Mouse (Mus musculus): ENCODE measurements at regions not wholly inside any gene's neighbourhood (a gene's known extent, or its start where the extent isn't known, plus 50 kb on each side); places are given as distances from the start of the nearest gene placed in this dataset.

GRCm38 (mm10) chr2:167831076-167832039 lies 100.5 kb upstream of the Ptpn1 start:
- H3K27ac ChIP-seq (replicated peaks) = no peak overlapping the region
- no peak for DNase-seq (ENCODE audit: low spot score)
- 0 out of 2 replicates have a peak, but pooled peaks cover 2% of the 10 kb centered on the region for H3K9me3 ChIP-seq
- H3K36me3 ChIP-seq (replicated peaks) = no peaks in the 10 kb centered on the region
- H3K4me1 ChIP-seq = peaks cover 36% of the 10 kb centered on the region
- 79% methylated on average over 26 of the region's 26 CpGs for WGBS
- H3K4me3 ChIP-seq = no peak overlapping the region
- H3K27me3 ChIP-seq (replicated peaks; ENCODE audit: low read depth, poor library complexity, severe bottlenecking) = no peaks in the 10 kb centered on the region

GRCm38 (mm10) chr2:167828258-167828657 lies 103.6 kb upstream of the Ptpn1 start:
- Histone ChIP-seq H3K4me3 (no peak overlapping the region), H3K9me3 (no peaks in the 10 kb centered on the region), H3K36me3 (replicated peaks) (no peaks in the 10 kb centered on the region), H3K27ac (replicated peaks) (peak overlapping the region; percentile 68), H3K27me3 (replicated peaks; ENCODE audit: low read depth, poor library complexity, severe bottlenecking) (no peaks in the 10 kb centered on the region), H3K4me1 (peaks cover 56% of the 10 kb centered on the region)
- WGBS = 44% methylated on average over 5 of the region's 5 CpGs
- DNase-seq (ENCODE audit: low spot score) = no peak

GRCm38 (mm10) chr2:167826922-167827703 lies 104.7 kb upstream of the Ptpn1 start:
- peaks cover 52% of the 10 kb centered on the region for H3K4me1 ChIP-seq
- 56% methylated on average over 12 of the region's 12 CpGs for WGBS
- no peak for DNase-seq (ENCODE audit: low spot score)

GRCm38 (mm10) chr2:167823513-167823912 lies 108.3 kb upstream of the Ptpn1 start:
- peak overlapping the region; percentile 83 for H3K27ac ChIP-seq (replicated peaks)

More at GRCm38 (mm10) chr2:167826922-167827703, 104.7 kb upstream of the Ptpn1 start:
- Histone ChIP-seq H3K27me3 (replicated peaks; ENCODE audit: low read depth, poor library complexity, severe bottlenecking) (no peaks in the 10 kb centered on the region), H3K27ac (replicated peaks) (0 out of 2 replicates have a peak overlapping the region, but pooled peaks have one; percentile 7), H3K36me3 (replicated peaks) (no peaks in the 10 kb centered on the region), H3K4me3 (no peak overlapping the region), H3K9me3 (no peaks in the 10 kb centered on the region)

GRCm38 (mm10) chr2:167823044-167823443 lies 108.8 kb upstream of the Ptpn1 start:
- no peak overlapping the region for H3K4me3 ChIP-seq
- peaks cover 45% of the 10 kb centered on the region for H3K4me1 ChIP-seq
- H3K9me3 ChIP-seq = no peaks in the 10 kb centered on the region
- 0 out of 2 replicates have a peak, but pooled peaks cover 4% of the 10 kb centered on the region for H3K27me3 ChIP-seq (replicated peaks; ENCODE audit: low read depth, poor library complexity, severe bottlenecking)
- no peaks in the 10 kb centered on the region for H3K36me3 ChIP-seq (replicated peaks)
- DNase-seq (ENCODE audit: low spot score) = no peak
- WGBS = 91% methylated on average over 3 of the region's 3 CpGs
- 0 out of 2 replicates have a peak overlapping the region, but pooled peaks have one; percentile 14 for H3K27ac ChIP-seq (replicated peaks)

More at GRCm38 (mm10) chr2:167823513-167823912, 108.3 kb upstream of the Ptpn1 start:
- no peaks in the 10 kb centered on the region for H3K9me3 ChIP-seq
- H3K27me3 ChIP-seq (replicated peaks; ENCODE audit: low read depth, poor library complexity, severe bottlenecking) = 0 out of 2 replicates have a peak, but pooled peaks cover 4% of the 10 kb centered on the region
- no peaks in the 10 kb centered on the region for H3K36me3 ChIP-seq (replicated peaks)
- DNase-seq (ENCODE audit: low spot score) = peak; percentile 62
- 28% methylated on average over 9 of the region's 9 CpGs for WGBS
- peaks cover 50% of the 10 kb centered on the region for H3K4me1 ChIP-seq
- H3K4me3 ChIP-seq = no peak overlapping the region

GRCm38 (mm10) chr2:167821186-167821585 lies 110.7 kb upstream of the Ptpn1 start:
- H3K27me3 ChIP-seq (replicated peaks; ENCODE audit: low read depth, poor library complexity, severe bottlenecking) = 0 out of 2 replicates have a peak, but pooled peaks cover 4% of the 10 kb centered on the region
- no peak overlapping the region for H3K4me3 ChIP-seq
- 84% methylated on average over 6 of the region's 6 CpGs for WGBS
- DNase-seq (ENCODE audit: low spot score) = no peak
- H3K9me3 ChIP-seq = no peaks in the 10 kb centered on the region
- H3K4me1 ChIP-seq = peaks cover 32% of the 10 kb centered on the region
- no peaks in the 10 kb centered on the region for H3K36me3 ChIP-seq (replicated peaks)
- H3K27ac ChIP-seq (replicated peaks) = no peak overlapping the region

GRCm38 (mm10) chr2:167818799-167819198 lies 113.1 kb upstream of the Ptpn1 start:
- DNase-seq (ENCODE audit: low spot score) = no peak
- Histone ChIP-seq H3K27ac (replicated peaks) (0 out of 2 replicates have a peak overlapping the region, but pooled peaks have one; percentile 27), H3K36me3 (replicated peaks) (no peaks in the 10 kb centered on the region), H3K9me3 (no peaks in the 10 kb centered on the region), H3K4me1 (peaks cover 10% of the 10 kb centered on the region), H3K27me3 (replicated peaks; ENCODE audit: low read depth, poor library complexity, severe bottlenecking) (0 out of 2 replicates have a peak, but pooled peaks cover 4% of the 10 kb centered on the region), H3K4me3 (no peak overlapping the region)
- WGBS = 80% methylated on average over 10 of the region's 10 CpGs

GRCm38 (mm10) chr2:167817030-167817429 lies 114.8 kb upstream of the Ptpn1 start:
- no peak overlapping the region for H3K27ac ChIP-seq (replicated peaks)
- WGBS = 81% methylated on average over 9 of the region's 9 CpGs
- DNase-seq (ENCODE audit: low spot score) = no peak

GRCm38 (mm10) chr2:167815123-167815522 lies 116.7 kb upstream of the Ptpn1 start:
- no peak for DNase-seq (ENCODE audit: low spot score)
- 88% methylated on average over 10 of the region's 10 CpGs for WGBS
- H3K4me1 ChIP-seq = peaks cover 7% of the 10 kb centered on the region
- H3K27me3 ChIP-seq (replicated peaks; ENCODE audit: low read depth, poor library complexity, severe bottlenecking) = 0 out of 2 replicates have a peak, but pooled peaks cover 4% of the 10 kb centered on the region
- H3K9me3 ChIP-seq = no peaks in the 10 kb centered on the region
- no peak overlapping the region for H3K4me3 ChIP-seq
- no peaks in the 10 kb centered on the region for H3K36me3 ChIP-seq (replicated peaks)
- no peak overlapping the region for H3K27ac ChIP-seq (replicated peaks)

More at GRCm38 (mm10) chr2:167817030-167817429, 114.8 kb upstream of the Ptpn1 start:
- Histone ChIP-seq H3K4me1 (peaks cover 11% of the 10 kb centered on the region), H3K27me3 (replicated peaks; ENCODE audit: low read depth, poor library complexity, severe bottlenecking) (0 out of 2 replicates have a peak, but pooled peaks cover 4% of the 10 kb centered on the region), H3K36me3 (replicated peaks) (no peaks in the 10 kb centered on the region), H3K4me3 (no peak overlapping the region), H3K9me3 (no peaks in the 10 kb centered on the region)

GRCm38 (mm10) chr2:167809256-167809655 lies 119.6 kb upstream of the Tmem189 start:
- H3K27me3 ChIP-seq (replicated peaks; ENCODE audit: low read depth, poor library complexity, severe bottlenecking) = no peaks in the 10 kb centered on the region
- H3K9me3 ChIP-seq = no peaks in the 10 kb centered on the region
- DNase-seq (ENCODE audit: low spot score) = no peak
- 87% methylated on average over 5 of the region's 5 CpGs for WGBS
- no peak overlapping the region for H3K4me3 ChIP-seq
- H3K27ac ChIP-seq (replicated peaks) = no peak overlapping the region
- peaks cover 27% of the 10 kb centered on the region for H3K4me1 ChIP-seq
- no peaks in the 10 kb centered on the region for H3K36me3 ChIP-seq (replicated peaks)

GRCm38 (mm10) chr2:167805629-167806304 lies 116.1 kb upstream of the Tmem189 start:
- Histone ChIP-seq H3K4me3 (no peak overlapping the region), H3K27me3 (replicated peaks; ENCODE audit: low read depth, poor library complexity, severe bottlenecking) (no peaks in the 10 kb centered on the region), H3K27ac (replicated peaks) (no peak overlapping the region), H3K4me1 (peaks cover 26% of the 10 kb centered on the region), H3K36me3 (replicated peaks) (no peaks in the 10 kb centered on the region), H3K9me3 (no peaks in the 10 kb centered on the region)
- 79% methylated on average over 15 of the region's 15 CpGs for WGBS
- no peak for DNase-seq (ENCODE audit: low spot score)
